Mouse (Mus musculus): Measurements from ENCODE around the gene Cald1.

The Cald1 gene

GRCm38 (mm10) chr6:34598121-34599065 is at the start of gene Cald1:
Cald1 (plus strand) TSS chr6:34598500.
- no peak for DNase-seq (ENCODE audit: low read depth, low spot score)

DNA sequence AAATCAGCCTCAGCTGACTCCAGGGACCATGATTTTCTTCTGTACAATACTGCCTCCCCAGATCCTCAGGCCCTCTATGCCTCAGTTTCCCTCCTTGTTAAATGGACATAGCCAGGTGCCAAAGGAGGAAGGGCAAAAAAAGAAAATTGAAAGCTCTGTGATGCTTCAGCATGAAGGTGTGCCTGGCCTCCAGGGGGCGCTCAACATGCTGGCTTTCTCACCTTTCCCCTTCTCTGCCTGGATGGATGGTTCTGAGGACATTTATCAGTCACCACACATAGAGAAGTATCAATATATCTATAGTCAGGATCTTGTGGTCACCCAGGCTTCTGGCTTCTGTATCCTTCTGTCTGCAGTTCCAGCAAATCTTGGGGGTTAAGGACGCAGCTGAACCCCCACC is 49.3 kb upstream of the Cald1 start:
- DNase-seq (ENCODE audit: low read depth, low spot score), result peak; percentile 13

GRCm38 (mm10) chr6:34552489-34553157 is 45.7 kb upstream of the Cald1 start:
- DNase-seq (ENCODE audit: low read depth, low spot score), result no peak

DNA sequence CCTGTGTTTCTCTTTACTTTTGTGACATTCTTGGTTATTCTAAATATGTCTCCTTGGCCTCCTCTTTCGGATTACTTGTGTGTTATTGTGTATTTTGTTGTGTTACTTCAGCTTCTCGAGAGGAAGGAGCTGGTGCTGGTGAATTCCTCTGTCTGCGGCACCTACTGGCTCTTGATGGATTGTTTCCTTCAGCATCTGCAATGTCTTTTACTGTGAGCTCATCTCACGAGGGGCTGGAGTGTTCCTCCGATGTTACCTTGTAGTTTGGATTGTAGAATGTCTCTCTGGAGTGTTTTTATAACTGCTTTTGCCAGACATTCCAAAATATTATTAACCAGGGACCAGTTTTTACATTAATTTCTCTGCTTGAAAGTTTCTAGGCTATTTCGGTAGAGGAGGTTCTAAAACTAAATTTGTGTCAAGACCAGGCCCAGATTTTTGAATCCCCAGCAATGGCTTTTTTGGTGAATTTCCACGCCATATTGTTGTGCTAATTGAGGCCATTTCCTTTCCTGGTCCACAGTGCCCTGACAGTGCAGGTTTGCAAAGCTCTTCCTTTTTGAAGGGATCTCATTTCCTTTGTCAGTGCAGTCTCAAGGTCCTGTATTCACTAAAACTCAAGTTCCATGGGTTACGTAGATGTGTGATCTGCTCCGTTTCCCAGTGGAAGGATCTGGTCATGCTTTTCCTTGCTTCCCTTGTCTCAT is 43.9 kb upstream of the Cald1 start:
- DNase-seq (ENCODE audit: low read depth, low spot score), result no peak

- DNase-seq (ENCODE audit: low read depth, low spot score), result no peak
These were observed 38.8 kb upstream of the Cald1 start for GRCm38 (mm10) chr6:34559521-34559920.

DNA sequence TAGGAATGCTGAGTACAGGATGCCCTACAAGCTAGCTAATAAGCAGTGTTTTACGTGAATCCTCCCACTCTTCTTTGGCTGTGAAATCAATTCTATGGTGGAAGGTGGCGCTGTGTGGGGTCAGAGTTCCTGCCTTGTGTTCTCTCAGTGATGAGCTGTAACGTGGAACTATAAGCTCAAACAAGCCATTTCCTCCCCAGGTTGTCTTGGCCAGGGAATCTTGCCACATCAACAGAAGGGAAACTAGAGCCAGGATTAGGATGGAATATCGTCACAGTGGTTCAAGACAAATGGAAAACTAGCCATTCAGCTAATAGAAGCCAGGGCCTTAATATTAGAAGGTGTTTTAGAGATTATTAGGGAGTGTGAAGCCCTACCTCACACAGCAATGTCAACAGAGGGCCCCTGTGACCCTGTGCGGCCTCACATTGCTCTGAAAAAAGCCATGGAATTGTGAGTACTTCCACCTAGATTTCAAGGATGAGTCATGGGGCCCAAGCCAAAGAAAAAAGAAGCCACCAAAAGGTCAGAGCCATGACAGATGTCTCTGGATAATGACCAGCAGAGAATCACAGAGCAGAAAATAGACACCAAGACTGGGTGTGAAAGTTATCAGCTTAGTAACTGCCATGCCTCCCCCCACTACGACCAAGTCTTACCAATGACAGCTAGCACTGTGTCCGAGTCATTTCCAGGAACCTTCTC is 33.0 kb upstream of the Cald1 start:
- DNase-seq (ENCODE audit: low read depth, low spot score), result no peak

GRCm38 (mm10) chr6:34567298-34567697 is 31.0 kb upstream of the Cald1 start:
- DNase-seq (ENCODE audit: low read depth, low spot score), result no peak

- no peak for DNase-seq (ENCODE audit: low read depth, low spot score)
These were observed 18.7 kb upstream of the Cald1 start for GRCm38 (mm10) chr6:34579504-34580068.

DNA sequence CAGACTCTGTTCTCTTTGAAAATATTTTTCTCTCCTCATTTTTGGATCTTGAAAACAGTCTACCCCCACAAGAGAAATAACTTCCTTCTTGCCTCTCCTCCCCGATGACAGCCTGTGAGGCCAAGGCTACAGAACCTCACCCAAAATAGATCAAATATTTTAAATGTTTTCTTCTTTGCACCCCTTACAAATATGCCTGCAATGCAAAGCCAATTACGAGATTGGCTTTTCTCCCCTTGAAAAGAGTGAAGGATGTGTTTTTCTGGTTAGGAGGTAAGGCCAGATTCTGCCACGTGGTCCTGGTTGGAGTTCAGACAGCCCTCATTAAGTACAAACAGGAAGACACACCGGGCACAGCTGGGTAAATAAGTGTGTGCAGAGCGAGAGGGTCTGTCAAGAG is 14.9 kb upstream of the Cald1 start:
- no peak for DNase-seq (ENCODE audit: low read depth, low spot score)

DNA sequence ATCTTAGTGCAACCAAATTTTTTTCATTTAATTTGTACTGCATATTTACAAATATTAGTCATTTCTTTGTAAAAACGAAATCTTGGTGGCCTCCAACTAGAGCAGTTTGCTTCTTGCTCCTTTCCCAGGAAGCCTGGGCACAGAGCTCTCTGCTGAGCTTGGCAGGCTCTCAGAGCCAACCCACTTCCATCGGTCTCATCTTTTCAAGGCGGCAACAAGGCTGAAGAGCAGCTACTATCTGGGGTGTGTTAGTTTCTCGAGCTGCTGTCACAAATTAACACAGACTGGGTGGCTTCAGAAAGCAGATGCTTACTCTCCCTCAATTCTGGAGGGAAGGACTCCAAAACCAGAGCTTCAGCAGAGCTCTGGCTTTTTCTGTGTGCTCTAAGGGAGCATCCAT is 10.2 kb upstream of the Cald1 start:
- no peak for DNase-seq (ENCODE audit: low read depth, low spot score)

DNA sequence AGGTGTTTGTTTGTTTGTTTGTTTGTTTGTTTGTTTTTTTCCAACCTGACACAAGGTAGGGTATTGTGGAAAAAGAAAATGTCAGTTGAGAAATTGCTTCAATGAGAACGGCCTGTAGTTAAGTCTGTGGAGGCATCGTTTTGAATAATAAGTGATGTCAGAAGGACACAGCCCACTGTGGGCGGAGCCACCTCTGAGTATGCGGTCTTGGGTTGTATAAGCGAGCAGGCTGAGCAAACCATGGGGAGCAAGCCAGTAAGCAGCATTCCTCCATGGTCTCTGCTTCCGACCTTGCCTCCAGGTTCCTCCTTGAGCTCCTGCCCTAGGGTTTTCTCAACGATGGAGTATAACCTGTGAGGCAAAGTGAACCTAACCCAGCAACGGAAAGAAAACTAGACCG is 7.6 kb upstream of the Cald1 start:
- DNase-seq (ENCODE audit: low read depth, low spot score), result no peak

GRCm38 (mm10) chr6:34593353-34593752 is 4.9 kb upstream of the Cald1 start:
- no peak for DNase-seq (ENCODE audit: low read depth, low spot score)

- no peak for DNase-seq (ENCODE audit: low read depth, low spot score)
These were observed 984 bp upstream of the Cald1 start for GRCm38 (mm10) chr6:34597316-34597715.

GRCm38 (mm10) chr6:34599171-34599570 is 871 bp downstream of the Cald1 start:
- no peak for DNase-seq (ENCODE audit: low read depth, low spot score)

GRCm38 (mm10) chr6:34599631-34600111 is 1.4 kb downstream of the Cald1 start:
- no peak for DNase-seq (ENCODE audit: low read depth, low spot score)

GRCm38 (mm10) chr6:34600850-34601249 is 2.5 kb downstream of the Cald1 start:
- no peak for DNase-seq (ENCODE audit: low read depth, low spot score)

GRCm38 (mm10) chr6:34602091-34602490 is 3.8 kb downstream of the Cald1 start:
- DNase-seq (ENCODE audit: low read depth, low spot score), result no peak

DNA sequence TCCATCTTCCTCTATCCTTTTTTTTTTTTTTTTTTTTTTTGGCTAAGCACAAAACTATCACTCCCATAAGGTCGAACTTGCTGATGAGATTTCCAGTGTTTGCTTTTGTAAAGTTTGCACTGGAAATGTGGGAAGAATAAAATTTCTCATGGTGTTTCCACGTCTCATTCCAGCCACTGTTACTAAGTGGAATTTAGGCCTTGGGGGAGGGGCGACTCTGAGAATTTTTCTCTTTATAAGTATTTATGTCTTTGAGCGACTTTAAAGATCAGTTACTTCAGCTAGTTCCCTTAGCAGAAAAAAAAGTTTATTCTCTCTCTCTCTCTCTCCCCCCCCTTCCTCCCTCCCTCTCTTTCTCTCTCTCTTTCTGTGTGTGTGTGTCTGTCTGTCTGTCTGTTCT is 8.1 kb downstream of the Cald1 start:
- DNase-seq (ENCODE audit: low read depth, low spot score), result no peak

GRCm38 (mm10) chr6:34608603-34609002 is 10.3 kb downstream of the Cald1 start:
- DNase-seq (ENCODE audit: low read depth, low spot score), result no peak

DNA sequence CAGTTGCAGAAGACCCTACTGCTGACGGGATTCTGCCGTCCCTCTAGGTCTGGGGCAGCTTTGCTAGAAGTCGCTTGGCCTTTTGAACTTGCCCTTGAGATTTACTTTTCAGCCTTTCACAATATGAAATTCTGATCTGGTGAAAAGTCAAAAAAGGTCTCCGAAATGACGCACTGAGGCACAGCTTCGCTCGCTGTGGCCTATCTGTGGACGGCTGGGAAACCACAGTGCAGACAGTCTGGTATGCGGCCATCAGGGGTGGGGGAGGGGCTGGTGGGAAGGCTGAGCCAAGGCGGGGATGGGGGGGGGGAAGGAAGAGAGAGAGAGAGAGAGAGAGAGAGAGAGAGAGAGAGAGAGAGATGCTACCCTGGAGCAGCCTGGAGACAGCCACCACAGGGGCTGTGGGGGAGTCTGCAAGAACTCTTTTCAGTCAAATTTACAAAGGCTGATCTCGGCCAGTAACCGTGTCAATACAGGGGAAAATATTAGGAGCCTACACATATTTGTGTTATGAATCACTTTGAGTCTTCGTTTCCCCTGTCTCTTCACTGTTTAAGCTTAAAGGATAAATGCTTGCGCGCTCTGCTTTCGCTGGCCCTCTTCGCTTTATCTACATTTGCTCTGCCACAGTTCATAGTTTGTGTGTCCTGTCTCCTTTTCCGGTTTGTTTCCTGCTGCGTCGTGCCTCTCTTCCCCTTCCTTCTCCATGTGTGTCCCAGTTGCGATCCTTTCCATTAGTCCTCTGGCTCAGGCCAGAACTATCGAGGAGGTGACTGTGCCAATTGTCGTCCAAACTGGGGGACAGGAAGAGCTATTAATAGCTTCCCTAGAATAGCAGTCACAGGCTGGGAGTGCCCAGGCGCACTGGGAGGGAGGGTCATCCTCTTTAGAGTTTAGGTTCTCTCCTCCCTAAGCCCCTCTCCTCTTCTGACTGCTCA is 11.9 kb downstream of the Cald1 start:
- DNase-seq (ENCODE audit: low read depth, low spot score), result no peak
